Mouse (Mus musculus) gastrocnemius, adult 2 months (tissue): ENCODE results near the gene Ttc7. TPM values are rescaled to one million over a fixed set of nuclear protein-coding genes. Genes with fewer than 3 reads are reported as not detected.
A peak's percentile ranks its signal among the peaks of the same experiment; 100 is the strongest.

Experiments
- DNase-seq: peaks from one replicate; pipeline ENCODE4 v3.0.0; 2022
- H3K27ac ChIP-seq: fragments of 200-600 bp; 2 replicates; pipeline ENCODE4 v1.8.1; 2022; ENCODE audit warnings: mild to moderate bottlenecking
- H3K4me3 ChIP-seq: fragments of 200-600 bp; 2 replicates; pipeline ENCODE4 v1.8.1; 2022; ENCODE audit warnings: mild to moderate bottlenecking, moderate library complexity
- CTCF ChIP-seq: fragments of 200-600 bp; IDR thresholded peaks from 2 replicates; pipeline ENCODE4 v1.8.1; 2022; ENCODE audit warnings: antibody characterized with exemption, mild to moderate bottlenecking, moderate library complexity
- intact Hi-C: fragments of 180-260 bp; cut with DNase I; formaldehyde crosslinking; loops from one replicate; pipeline ENCODE4 v1.15.1; 2025
- total RNA-seq, 2 experiments: library from RNA; stranded (reverse); gene quantifications; 2 replicates each; pipeline ENCODE4 v1.2.3; 2021

Gene Ttc7
- total RNA-seq, 2 experiments from 2014 or later: 8.9 to 15.9 TPM

DNA sequence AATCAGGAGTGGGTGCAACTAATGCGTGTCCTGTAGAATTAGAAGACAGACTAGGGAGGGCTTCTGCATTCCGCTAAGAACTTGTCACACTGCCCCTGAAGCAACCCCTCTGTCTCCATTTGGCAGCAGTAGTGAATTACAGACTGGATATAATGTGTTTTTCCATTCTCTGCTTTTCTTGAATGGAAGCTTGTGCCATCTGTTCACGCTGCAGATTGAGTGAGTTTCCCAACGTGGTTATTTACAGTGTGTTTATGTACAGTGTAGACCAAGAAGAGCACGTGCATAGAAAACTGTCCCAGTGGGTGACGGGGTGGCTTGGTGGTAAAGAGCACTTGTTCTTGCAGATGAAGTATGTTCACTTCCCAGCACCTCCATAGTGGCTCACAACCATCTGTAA lies 13.2 kb upstream of the Ttc7 start:
- Histone ChIP-seq H3K4me3 (no peak overlapping the region), H3K27ac (no peak overlapping the region)
- no peak for DNase-seq
- no peak for TF ChIP-seq CTCF
- intact Hi-C loops: no loop called here

DNA sequence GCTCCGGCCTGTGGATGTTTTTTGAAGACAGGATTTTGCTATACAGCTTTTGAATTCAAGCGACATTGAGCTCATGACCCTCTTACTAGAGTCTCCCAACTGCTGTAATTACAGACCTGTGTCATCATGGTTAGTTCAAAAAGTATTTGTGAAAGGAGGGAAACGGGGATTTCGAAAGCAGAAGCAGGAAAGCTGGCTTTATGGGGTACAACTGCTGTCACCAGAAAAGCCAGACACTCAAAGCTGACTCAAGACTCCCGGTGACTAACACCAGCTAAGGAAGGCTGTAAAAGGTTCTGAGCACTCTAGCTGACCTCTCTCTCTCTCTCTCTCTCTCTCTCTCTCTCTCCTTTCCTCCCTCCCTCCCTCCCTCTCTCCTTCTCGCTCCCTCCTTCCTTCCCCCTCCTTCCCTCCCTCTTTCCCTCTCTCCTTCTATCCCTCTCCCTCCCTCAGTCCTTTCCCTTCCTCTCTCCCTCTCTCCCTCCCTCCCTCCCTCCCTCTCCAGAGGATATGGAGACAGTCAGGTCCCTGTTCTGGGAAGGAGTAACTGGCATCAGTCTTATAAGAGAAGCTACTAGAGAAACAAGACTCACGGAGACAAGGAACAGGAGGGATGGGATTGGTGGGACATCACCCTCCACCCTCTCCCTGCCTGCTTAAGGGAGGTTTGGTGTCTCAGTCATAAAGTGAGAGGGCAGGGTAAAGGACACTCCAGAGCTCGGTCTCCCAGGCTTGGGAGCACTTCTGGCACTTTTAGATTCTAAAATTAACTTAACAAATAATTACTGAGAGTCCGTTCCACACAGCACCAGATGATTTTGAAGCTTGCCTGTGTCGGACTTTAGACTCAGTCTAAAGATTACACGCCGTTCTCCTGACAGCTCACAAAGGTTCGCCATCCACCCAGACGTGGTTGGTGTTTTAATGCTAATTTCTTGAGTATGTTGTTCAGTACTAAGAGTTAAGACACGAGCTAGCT lies 7.0 kb upstream of the Ttc7 start:
- Histone ChIP-seq H3K4me3 (no peak overlapping the region), H3K27ac (no peak overlapping the region)
- TF ChIP-seq CTCF: no peak
- no peak for DNase-seq
- intact Hi-C loops: no loop called here

DNA sequence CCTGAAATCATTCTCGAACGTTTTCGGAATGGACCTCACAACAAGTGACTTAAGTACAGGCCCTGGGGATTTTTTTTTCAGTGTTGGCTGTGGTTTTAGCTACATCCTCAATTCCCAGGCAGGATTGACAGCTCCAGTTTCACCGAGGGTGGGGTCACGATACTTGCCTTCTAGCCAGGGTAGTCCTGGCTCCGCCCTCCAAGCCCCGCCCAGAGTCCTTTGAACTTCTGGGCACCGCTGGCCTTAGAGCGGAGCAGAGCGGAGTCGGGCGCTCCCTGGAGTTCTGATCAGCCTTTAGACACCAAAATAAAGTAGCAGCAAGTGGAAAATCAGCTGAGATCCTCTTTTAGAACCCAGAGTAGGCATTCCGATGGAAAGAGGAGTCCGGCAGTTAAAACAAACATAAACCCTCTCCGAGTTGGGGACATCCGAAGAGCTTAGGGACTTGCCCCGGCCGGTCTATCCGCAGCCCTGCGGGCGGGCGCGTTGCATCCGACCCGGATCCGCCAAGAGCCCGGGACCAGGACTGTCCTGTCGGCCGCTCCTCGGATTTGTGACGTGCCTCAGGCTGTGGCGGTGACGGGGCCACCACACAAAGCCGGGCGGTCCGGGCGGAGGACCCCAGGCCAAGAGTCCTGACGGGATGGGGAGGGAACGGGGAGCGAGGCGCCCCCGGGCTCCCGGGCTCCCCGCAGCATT lies 530 bp upstream of the Ttc7 start:
- peak; percentile 97 for DNase-seq
- Histone ChIP-seq H3K4me3 (peak overlapping the region; percentile 92), H3K27ac (peak overlapping the region; percentile 100)
- intact Hi-C loops: loop anchor here (1.0 to 10.0 kb wide), 2 partner anchors 17 to 383 kb away; partner anchors contain the start of gene Mcfd2
- no peak for TF ChIP-seq CTCF

DNA sequence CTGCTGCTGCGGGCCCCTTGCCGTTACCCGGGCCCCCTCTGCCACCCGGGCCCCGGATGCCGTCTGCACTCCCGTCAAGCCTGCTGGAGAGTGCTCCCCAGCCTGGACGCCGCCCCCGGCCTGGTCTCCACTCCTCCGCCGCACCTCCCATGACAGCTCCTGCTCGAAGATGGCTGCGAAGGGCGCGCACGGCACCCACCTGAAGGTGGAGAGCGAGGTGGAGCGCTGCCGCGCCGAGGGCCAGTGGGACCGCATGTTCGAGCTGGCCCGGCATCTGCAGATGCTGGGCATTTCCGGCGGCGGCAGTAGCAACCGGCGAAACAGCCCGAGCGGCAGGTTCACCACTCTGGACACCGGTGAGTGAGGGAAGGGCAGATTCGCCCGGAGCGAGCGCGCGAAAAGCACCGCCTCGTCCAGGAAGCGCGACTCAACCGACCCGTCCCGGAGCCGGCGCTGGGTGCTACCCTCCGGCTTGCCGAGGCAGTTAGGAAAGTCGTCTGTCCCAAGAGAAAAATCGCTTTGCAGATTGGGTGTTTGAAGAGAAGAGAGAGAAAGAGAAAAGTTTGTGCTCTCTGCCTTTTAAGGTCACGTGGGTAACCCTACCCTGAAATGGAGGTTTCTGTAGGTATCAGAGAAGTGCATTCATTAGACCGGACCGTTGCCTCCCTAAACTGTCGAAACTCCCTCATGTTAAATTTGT lies 519 bp downstream of the Ttc7 start:
- Histone ChIP-seq H3K4me3 (peak overlapping the region; percentile 92), H3K27ac (peak overlapping the region; percentile 100)
- intact Hi-C loops: loop anchor here (10.0 kb wide), 1 partner anchor 382 kb away; no protein-coding TSS in a partner anchor
- no peak for DNase-seq
- TF ChIP-seq CTCF: 0 out of 2 replicates have a peak, but pooled peaks have one; percentile 1

DNA sequence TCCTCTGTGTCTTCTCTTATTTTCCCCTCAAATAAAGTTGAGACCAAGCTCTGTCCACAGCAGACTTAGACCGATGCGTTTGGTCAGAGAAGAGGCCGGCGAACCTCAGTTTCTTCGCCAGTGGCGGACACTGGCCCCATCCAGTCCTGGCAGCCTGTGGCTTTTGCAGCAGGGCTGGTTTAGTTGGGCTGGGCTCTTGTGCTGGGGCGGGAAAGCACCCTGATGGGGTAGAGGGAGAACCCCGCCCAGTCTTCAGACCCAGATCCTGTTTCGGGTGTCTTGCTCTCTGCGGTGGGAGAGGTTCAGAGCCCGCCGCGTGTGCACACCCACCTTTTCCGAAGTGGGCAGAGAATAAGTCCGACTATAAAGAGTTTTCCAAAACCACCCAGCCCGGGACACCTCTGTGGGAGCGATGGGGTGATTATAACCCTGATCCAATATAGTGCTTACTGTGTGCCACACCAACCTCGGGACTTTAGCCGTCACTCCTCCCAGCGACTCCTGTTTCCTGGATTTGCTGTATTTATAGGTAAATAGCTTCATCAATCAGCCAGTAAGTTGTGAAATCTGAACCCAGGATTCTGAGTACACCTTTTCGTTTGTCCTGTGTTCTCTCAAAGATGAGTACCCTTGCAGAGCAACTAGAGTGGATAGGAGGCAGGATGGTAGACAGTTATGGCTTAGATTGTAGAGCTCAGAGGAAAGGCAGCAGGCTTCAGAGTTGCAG lies 1.2 kb downstream of the Ttc7 start:
- DNase-seq: peak; percentile 63
- no peak for TF ChIP-seq CTCF
- H3K27ac ChIP-seq: peak overlapping the region; percentile 100
- intact Hi-C loops: loop anchor here (10.0 kb wide), 1 partner anchor 381 kb away; no protein-coding TSS in a partner anchor
- peak overlapping the region; percentile 92 for H3K4me3 ChIP-seq

DNA sequence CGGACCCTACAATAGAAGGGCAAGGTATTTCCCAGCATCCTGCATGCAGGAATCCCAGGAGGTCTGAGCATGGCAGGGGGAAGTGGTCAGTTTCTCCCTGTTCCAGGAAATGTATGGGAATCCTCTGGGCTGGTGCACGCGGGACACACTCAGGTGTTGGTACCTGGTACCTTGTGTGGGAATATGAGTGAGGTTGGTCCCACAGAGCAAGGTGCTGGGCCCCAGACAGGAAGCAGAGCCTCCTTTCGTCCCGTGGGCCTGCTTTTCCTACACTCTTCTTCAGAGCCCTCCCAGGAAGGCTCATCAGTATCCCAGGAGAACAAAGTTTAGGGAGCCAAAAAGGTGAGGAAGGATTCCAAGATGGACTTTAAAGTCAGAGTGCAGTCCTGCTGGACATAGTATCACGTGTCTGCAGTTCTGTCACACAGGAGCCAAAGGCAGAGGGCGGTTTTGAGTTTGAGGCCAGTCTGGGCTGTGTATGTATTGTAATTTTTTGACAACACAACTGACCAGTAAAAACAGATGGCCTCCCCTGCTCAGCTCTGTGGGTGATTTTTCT lies 1.9 kb downstream of the Ttc7 start:
- intact Hi-C loops: loop anchor here (10.0 kb wide), 1 partner anchor 380 kb away; no protein-coding TSS in a partner anchor
- TF ChIP-seq CTCF: no peak
- DNase-seq: no peak
- Histone ChIP-seq H3K27ac (no peak overlapping the region), H3K4me3 (peak overlapping the region; percentile 92)

DNA sequence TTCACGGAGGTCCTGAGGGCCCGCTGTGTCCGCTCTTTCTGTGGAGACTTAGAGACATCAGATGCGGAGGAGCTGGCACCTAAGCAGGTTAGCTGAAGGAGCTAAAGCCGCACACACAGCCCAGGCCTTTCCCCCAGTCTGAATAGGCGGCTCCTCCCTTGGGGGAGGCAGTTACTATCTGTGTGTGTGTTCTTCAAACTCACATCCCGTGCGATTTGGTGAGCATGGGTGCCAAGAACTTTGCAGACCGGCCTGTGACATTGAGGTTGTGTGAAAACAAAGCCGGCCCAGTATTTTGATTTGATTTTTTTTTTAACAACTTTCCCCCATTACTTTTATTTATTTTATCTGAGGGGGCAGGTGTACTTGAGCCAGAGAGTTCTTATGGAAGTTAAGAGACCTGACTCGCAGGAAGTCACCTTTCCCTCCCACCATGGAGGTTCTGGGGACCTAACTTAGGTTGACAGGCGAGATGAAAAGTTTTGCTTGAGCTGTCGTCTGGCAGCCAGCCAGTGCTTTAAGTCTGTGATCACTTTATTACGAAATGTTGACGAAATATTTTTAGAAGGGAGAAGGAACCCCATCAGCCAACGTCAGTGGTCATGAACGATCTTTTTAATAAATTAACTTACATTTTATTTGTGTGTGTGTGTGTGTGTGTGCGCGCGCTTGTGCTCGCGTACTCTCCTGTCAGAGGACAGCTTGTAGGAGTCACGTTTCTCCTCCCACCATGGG lies 3.2 kb downstream of the Ttc7 start:
- intact Hi-C loops: loop anchor here (10.0 kb wide), 1 partner anchor 379 kb away; no protein-coding TSS in a partner anchor
- DNase-seq: no peak
- Histone ChIP-seq H3K27ac (no peak overlapping the region), H3K4me3 (no peak overlapping the region)
- TF ChIP-seq CTCF: no peak

DNA sequence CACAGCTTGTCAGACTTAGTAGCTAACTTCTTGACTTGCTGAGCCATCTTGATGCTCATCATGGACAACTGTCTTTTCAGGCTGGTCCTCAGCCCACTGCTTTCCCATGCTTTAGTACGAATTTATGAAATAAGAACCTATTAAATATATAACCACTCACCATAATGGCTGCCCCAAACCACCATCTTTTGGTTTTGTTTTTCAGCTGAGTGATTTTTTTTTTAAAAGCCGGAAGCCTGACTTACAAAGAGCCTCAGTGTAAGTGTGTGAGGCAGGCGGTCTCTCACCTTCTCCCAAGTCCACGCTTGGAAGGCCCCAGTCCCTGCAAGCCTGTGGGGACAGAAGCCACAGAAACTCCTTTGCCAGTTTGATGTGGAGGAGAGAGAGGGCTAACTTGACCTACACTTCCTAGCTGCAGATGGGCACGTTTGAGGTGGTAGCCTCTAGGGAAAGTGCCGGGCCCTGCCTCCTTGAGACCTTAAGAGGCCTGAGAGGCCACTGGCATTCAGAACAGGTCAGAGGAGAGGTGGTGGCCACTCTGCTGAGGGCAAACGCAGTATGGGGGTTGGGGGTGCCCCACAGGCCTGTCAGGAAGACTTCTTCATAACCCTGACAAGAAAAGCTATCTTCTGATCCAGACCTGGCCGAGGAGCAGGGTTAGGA lies 3.9 kb downstream of the Ttc7 start:
- TF ChIP-seq CTCF: no peak
- no peak for DNase-seq
- Histone ChIP-seq H3K27ac (no peak overlapping the region), H3K4me3 (no peak overlapping the region)
- intact Hi-C loops: loop anchor here (10.0 kb wide), 1 partner anchor 378 kb away; no protein-coding TSS in a partner anchor

DNA sequence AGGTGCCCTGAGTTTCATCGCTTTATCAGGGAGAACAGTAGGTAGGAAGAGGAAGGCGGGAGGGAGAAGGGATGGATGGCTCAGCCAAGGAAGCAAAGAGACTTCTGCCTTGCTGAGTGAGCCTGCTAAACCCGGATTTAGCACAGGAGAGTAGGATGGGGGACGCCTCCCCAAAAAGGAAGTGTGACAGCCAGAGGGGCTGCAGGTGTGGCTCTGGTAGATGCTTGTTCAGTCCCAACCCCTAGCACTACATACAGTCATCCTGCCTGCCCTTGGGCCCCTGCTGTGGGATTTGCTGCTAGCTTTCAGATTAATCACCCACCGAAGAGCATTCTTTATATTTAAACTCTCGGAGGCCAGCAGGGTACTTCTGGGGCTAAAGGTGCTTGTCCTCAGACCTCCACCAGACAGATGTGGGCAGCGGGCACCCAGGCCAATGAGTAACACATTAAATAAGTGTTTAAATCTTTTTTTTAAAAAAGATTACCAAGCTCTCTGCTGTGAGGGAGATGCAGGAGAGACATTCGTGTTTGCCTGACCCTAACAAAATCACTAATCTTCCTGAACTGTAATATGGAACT lies 4.6 kb downstream of the Ttc7 start:
- intact Hi-C loops: loop anchor here (10.0 kb wide), 1 partner anchor 378 kb away; no protein-coding TSS in a partner anchor
- Histone ChIP-seq H3K4me3 (no peak overlapping the region), H3K27ac (no peak overlapping the region)
- DNase-seq: no peak
- no peak for TF ChIP-seq CTCF

DNA sequence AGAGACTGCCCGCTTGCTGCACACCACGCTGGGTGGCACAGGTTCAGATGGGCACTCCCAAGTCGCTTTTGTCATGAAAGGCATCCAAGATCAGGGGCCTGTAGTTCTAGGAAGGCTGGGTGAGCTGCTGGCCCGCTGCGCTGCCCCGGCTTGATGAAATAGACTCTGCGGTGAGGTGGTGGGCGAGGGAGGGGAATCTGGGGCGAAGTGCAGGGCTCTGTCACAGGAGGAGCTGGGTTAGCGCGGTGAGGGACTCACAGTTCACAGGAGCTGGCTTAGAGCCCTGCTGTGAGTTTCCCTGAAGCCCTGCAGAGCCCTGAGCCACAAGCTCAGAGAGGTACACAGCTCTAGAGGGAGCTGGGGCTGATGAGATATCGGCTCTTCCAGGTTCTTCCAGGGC lies 5.4 kb downstream of the Ttc7 start:
- intact Hi-C loops: loop anchor here (10.0 kb wide), 1 partner anchor 377 kb away; no protein-coding TSS in a partner anchor
- Histone ChIP-seq H3K4me3 (no peak overlapping the region), H3K27ac (no peak overlapping the region)
- no peak for DNase-seq
- no peak for TF ChIP-seq CTCF
